Mouse (Mus musculus) hindbrain, embryonic 11.5 days (tissue): Measurements from ENCODE around the gene Phf3. TPM values are rescaled to one million over a fixed set of nuclear protein-coding genes. Genes with fewer than 3 reads are reported as not detected.
A peak's percentile ranks its signal among the peaks of the same experiment; 100 is the strongest.
"Not testable (repeated sequence)": the region's sequence is repeated elsewhere in the genome, so short reads cannot be mapped to it uniquely, and the experiment has no call there.

Experiments used
- ATAC-seq: fragments of 200-750 bp; cut with Nextera tagmentation; 2 replicates; pipeline ENCODE4 v1.8.0; 2017; ENCODE audit warnings: mild to moderate bottlenecking, moderate TSS enrichment, moderate library complexity; ENCODE audit not compliant: low FRiP score
- DNase-seq: peaks from one replicate; pipeline ENCODE4 v3.0.0-alpha.2; 2015; ENCODE audit warnings: low spot score
- H3K27ac ChIP-seq: fragments of 300-500 bp; sonication (generic); 2 replicates; pipeline ENCODE4 v1.5.1; 2014; ENCODE audit warnings: mild to moderate bottlenecking, low read depth, low read length
- H3K27me3 ChIP-seq: fragments of 300-500 bp; sonication (generic); 2 replicates; pipeline ENCODE4 v1.6.1; 2014; ENCODE audit warnings: mild to moderate bottlenecking, low read length, moderate library complexity, mixed read lengths; ENCODE audit not compliant: control insufficient read depth, insufficient read depth
- H3K36me3 ChIP-seq: fragments of 300-500 bp; sonication (generic); 2 replicates; pipeline ENCODE4 v1.6.1; 2014; ENCODE audit warnings: mild to moderate bottlenecking, low read length, moderate library complexity, mixed read lengths; ENCODE audit not compliant: control insufficient read depth, insufficient read depth
- H3K4me1 ChIP-seq: fragments of 300-500 bp; sonication (generic); replicated peaks from 2 replicates; pipeline ENCODE4 v1.6.1; 2014; ENCODE audit warnings: low read length, mixed read lengths; ENCODE audit not compliant: control insufficient read depth, insufficient read depth
- H3K4me2 ChIP-seq: fragments of 300-500 bp; sonication (generic); replicated peaks from 2 replicates; pipeline ENCODE4 v1.6.1; 2014; ENCODE audit warnings: mild to moderate bottlenecking, low read depth, low read length
- H3K4me3 ChIP-seq: fragments of 300-500 bp; sonication (generic); 2 replicates; pipeline ENCODE4 v1.5.1; 2014; ENCODE audit warnings: low read depth, low read length
- H3K9ac ChIP-seq: fragments of 300-500 bp; sonication (generic); 2 replicates; pipeline ENCODE4 v1.6.1; 2014; ENCODE audit warnings: low read depth, low read length
- H3K9me3 ChIP-seq: fragments of 300-500 bp; sonication (generic); 2 replicates; pipeline ENCODE4 v1.6.1; 2016; ENCODE audit warnings: low read length; ENCODE audit not compliant: control insufficient read depth
- WGBS: fragments of 180-500 bp; shearing (Covaris S2); extraction: QIAGEN DNeasy Blood & Tissue Kit; methylation state at CpG from one replicate; pipeline ENCODE4 v1.1.7; 2014; 5-methylcytosine and 5-hydroxymethylcytosine counted together
- polyA plus RNA-seq: library from polyadenylated mRNA; unstranded; fragments of >200 nt; fragmentation: Nextera tagmentation; extraction: Ambion mirVana; gene quantifications from 2 replicates; pipeline ENCODE4 v1.2.1, GENCODE M21; 2014

The Phf3 gene
- polyA plus RNA-seq, 1 experiment from 2014 or later = 58.0 TPM

GRCm38 (mm10) chr1:30883806-30884205, 10.1 kb upstream of the Phf3 start:
- H3K27me3 ChIP-seq, H3K27ac ChIP-seq, H3K4me3 ChIP-seq, ATAC-seq, H3K36me3 ChIP-seq, DNase-seq, H3K9ac ChIP-seq, H3K9me3 ChIP-seq, H3K4me1 ChIP-seq, H3K4me2 ChIP-seq: not testable (repeated sequence)
- 91% methylated on average over 1 of the region's 1 CpGs for WGBS

DNA sequence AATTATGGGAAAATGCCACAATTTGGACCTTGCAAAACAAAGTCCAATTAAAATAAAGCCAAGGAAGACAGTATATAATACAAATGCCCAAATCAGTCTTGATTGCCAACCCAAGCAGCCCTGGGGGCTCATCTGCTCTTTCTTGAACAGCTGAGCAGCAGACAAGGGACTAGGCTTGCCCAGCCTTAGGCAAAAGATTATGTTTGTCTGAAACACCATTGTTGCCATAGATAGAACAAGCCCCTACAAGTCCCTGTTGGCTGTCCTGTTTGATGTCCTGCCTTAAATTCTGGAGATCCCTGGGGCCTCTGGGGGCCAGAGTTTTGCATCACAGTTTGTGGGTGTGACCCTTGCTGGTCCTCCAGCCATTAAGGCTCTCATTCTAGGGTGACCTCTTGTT, 2.0 kb upstream of the Phf3 start:
- Histone ChIP-seq H3K36me3 (no peaks in the 10 kb centered on the region), H3K27ac (no peak overlapping the region), H3K27me3 (no peaks in the 10 kb centered on the region), H3K9me3 (no peaks in the 10 kb centered on the region), H3K9ac (no peak overlapping the region), H3K4me1 (no peaks in the 10 kb centered on the region), H3K4me2 (no peak overlapping the region), H3K4me3 (no peak overlapping the region)
- ATAC-seq = no peak
- DNase-seq = no peak

DNA sequence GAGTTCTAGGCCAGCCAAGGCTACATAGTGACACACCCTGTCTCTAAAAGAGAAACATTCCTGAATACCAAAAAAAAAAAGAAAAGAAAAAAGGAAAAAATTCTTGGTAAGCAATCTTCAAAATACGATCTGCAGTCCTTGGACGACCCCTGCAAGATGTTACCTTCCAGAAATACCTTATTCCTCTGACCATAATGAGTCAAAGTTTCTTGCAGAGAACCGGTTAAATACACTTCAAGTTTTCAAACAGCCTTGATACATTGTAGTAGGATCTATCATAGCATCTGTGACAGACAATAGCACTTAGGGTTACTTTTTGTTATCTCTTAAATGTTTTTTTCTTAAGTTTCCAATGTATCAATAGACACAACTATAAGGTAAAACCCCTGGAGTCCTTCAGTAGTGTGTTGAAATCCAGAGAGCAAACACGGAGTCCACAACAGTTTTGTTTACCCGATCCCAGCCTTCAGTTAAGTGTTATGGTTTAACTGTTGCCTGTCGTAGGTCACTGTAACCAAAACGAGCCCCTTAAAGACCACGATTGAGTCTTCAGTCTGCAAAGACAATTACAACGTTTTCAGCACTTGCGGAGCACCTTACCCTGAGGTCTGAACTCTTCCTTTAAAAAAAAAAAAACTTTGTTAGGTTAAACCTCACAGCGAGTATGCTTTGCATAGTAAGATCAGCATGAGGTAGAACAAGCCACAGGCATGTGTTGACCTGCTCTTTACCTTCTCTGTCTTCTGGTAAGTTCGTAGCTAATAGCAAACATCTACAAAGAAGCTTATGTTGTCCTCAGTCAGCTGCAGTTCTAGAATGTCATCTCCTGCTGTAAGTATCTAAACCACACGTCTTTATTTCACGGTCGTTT, 775 bp upstream of the Phf3 start:
- no peaks in the 10 kb centered on the region for H3K27me3 ChIP-seq
- H3K27ac ChIP-seq = peak overlapping the region; percentile 99
- H3K4me1 ChIP-seq = no peaks in the 10 kb centered on the region
- ATAC-seq (no peak), DNase-seq (peak; percentile 10)
- peak overlapping the region; percentile 73 for H3K4me3 ChIP-seq
- WGBS = 54% methylated on average over 15 of the region's 15 CpGs
- H3K4me2 ChIP-seq = peak overlapping the region; percentile 48
- peak overlapping the region; percentile 87 for H3K9ac ChIP-seq
- no peaks in the 10 kb centered on the region for H3K36me3 ChIP-seq
- no peaks in the 10 kb centered on the region for H3K9me3 ChIP-seq

GRCm38 (mm10) chr1:30872836-30873540, 733 bp downstream of the Phf3 start:
- H3K27me3 ChIP-seq = no peaks in the 10 kb centered on the region
- ATAC-seq (peak; percentile 81), DNase-seq (peak; percentile 76)
- H3K27ac ChIP-seq = peak overlapping the region; percentile 99
- H3K9me3 ChIP-seq = no peaks in the 10 kb centered on the region
- peak overlapping the region; percentile 87 for H3K9ac ChIP-seq
- no peaks in the 10 kb centered on the region for H3K4me1 ChIP-seq
- peak overlapping the region; percentile 44 for H3K4me2 ChIP-seq
- WGBS = under 1% methylated on average over 51 of the region's 79 CpGs
- peak overlapping the region; percentile 73 for H3K4me3 ChIP-seq
- no peaks in the 10 kb centered on the region for H3K36me3 ChIP-seq

GRCm38 (mm10) chr1:30867786-30868185, 5.9 kb downstream of the Phf3 start:
- WGBS = 94% methylated on average over 4 of the region's 4 CpGs
- no peak for DNase-seq
- H3K27ac ChIP-seq = no peak overlapping the region
- ATAC-seq = no peak
- H3K4me1 ChIP-seq = no peaks in the 10 kb centered on the region
- no peak overlapping the region for H3K4me2 ChIP-seq
- H3K27me3 ChIP-seq = no peaks in the 10 kb centered on the region
- H3K9ac ChIP-seq = no peak overlapping the region
- H3K9me3 ChIP-seq = no peaks in the 10 kb centered on the region
- no peaks in the 10 kb centered on the region for H3K36me3 ChIP-seq
- no peak overlapping the region for H3K4me3 ChIP-seq

GRCm38 (mm10) chr1:30852518-30852917, 21.2 kb downstream of the Phf3 start:
- no peak for DNase-seq
- Histone ChIP-seq H3K4me1 (no peaks in the 10 kb centered on the region), H3K9ac (no peak overlapping the region), H3K4me3 (no peak overlapping the region), H3K4me2 (no peak overlapping the region), H3K27ac (no peak overlapping the region), H3K36me3 (no peaks in the 10 kb centered on the region), H3K27me3 (no peaks in the 10 kb centered on the region), H3K9me3 (no peaks in the 10 kb centered on the region)
- ATAC-seq = no peak
- WGBS = 87% methylated on average over 3 of the region's 3 CpGs

DNA sequence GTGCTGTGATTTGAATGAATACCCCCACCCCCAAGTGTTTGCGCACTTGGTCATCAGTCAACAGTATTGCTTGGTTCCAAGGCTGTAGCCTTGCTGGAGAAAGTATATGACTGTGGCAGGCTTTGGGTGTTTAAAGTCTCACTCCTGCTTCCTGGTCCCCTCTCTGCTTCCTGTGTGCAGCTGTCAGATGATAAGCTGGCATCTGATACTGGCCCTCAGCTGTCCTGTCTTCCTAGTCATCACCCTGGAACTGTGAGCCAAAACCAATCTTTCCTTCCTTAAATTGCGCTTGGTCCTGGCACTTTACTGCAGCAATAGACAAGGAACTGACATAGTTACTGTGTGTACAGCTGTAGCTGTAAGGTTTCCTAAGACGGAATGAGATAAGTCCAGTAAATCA, 21.8 kb downstream of the Phf3 start:
- H3K27ac ChIP-seq = no peak overlapping the region
- no peak for ATAC-seq
- no peak overlapping the region for H3K4me3 ChIP-seq
- 90% methylated on average over 3 of the region's 3 CpGs for WGBS
- DNase-seq = no peak
- no peak overlapping the region for H3K9ac ChIP-seq
- H3K36me3 ChIP-seq = no peaks in the 10 kb centered on the region
- no peak overlapping the region for H3K4me2 ChIP-seq
- no peaks in the 10 kb centered on the region for H3K9me3 ChIP-seq
- no peaks in the 10 kb centered on the region for H3K27me3 ChIP-seq
- no peaks in the 10 kb centered on the region for H3K4me1 ChIP-seq

DNA sequence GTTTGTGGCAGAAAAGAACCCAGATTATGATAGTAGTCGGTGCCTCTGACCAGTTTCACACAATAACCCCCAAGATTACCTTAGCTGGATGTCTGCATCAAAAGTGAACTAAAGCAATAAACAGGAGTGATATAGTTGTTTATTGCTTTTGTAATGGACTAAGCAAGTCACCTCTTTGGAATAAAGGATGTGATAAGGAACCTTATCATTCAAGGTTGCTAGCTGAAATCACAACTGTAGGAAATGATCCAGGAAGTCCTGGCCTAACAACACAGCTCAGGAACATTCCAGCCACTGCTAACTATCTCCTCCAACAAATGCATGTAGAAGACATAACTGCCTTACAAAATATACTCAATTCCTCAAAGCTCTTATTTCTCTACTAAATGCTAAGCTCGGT, 22.8 kb downstream of the Phf3 start:
- DNase-seq = no peak
- Histone ChIP-seq H3K4me2 (no peak overlapping the region), H3K4me1 (no peaks in the 10 kb centered on the region), H3K9me3 (no peaks in the 10 kb centered on the region), H3K27me3 (no peaks in the 10 kb centered on the region), H3K27ac (no peak overlapping the region), H3K9ac (no peak overlapping the region), H3K36me3 (no peaks in the 10 kb centered on the region), H3K4me3 (no peak overlapping the region)
- 92% methylated on average over 2 of the region's 2 CpGs for WGBS
- no peak for ATAC-seq

- WGBS = 86% methylated on average over 3 of the region's 3 CpGs
- Histone ChIP-seq H3K27me3 (no peaks in the 10 kb centered on the region), H3K9me3 (no peaks in the 10 kb centered on the region), H3K36me3 (no peaks in the 10 kb centered on the region), H3K4me1 (no peaks in the 10 kb centered on the region), H3K27ac (no peak overlapping the region), H3K4me2 (no peak overlapping the region), H3K4me3 (no peak overlapping the region), H3K9ac (no peak overlapping the region)
- DNase-seq (no peak), ATAC-seq (no peak)
These were observed 23.8 kb downstream of the Phf3 start for GRCm38 (mm10) chr1:30849955-30850354.
